10 mouse cellular contexts compared by ENCODE assay signal in genomic region chr7:109629871-109630778, GRCm38 (mm10).
DNase-seq lines count a peak whose midpoint lies in the region; ATAC-seq and TF ChIP-seq lines count a peak whose summit lies in the region.
"Had no signal": no experiment of that assay in that cellular context is flagged by ENCODE, and none has a peak within 500 bp of the region (broad histone marks: within the 10 kb centered on the region; RNA-seq: fewer than 3 reads in every experiment).

No protein-coding gene starts in this region.

- no peak for ATAC-seq in hindbrain, embryonic 11.5 days (ENCODE audit: low FRiP score)
- no peak for ATAC-seq in liver, embryonic 13.5 days (ENCODE audit: low read depth)

- H3K79me3 ChIP-seq in C2C12 (ENCODE audit: low read depth): peaks cover 40% of the 10 kb centered on the region

- no peak overlapping the region for H3ac ChIP-seq in C2C12 (ENCODE audit: control insufficient read depth, insufficient read length, low read depth)

- peaks cover 28% of the 10 kb centered on the region for H3K4me1 ChIP-seq in hindbrain, embryonic 10.5 days (replicated peaks)
- no peaks in the 10 kb centered on the region for H3K4me1 ChIP-seq in hindbrain, embryonic 11.5 days (replicated peaks; ENCODE audit: control insufficient read depth, insufficient read depth, low read length)
- H3K4me1 ChIP-seq in liver, embryonic 13.5 days (replicated peaks): peaks cover 74% of the 10 kb centered on the region

- peaks cover 84% of the 10 kb centered on the region for H3K79me2 ChIP-seq in C2C12 (ENCODE audit: control insufficient read depth, insufficient read depth)

- H3K9me3 ChIP-seq in hindbrain, embryonic 10.5 days: no peaks in the 10 kb centered on the region
- H3K9me3 ChIP-seq in hindbrain, embryonic 11.5 days (ENCODE audit: control insufficient read depth, low read length): no peaks in the 10 kb centered on the region
- H3K9me3 ChIP-seq in liver, embryonic 13.5 days (replicated peaks): no peaks in the 10 kb centered on the region
- H3K9me3 ChIP-seq: megakaryocyte, embryonic 14.5 days had no signal

- no peak overlapping the region for H3K9ac ChIP-seq in hindbrain, embryonic 11.5 days (ENCODE audit: low read depth, low read length)
- no peak overlapping the region for H3K9ac ChIP-seq in liver, embryonic 13.5 days

- peak overlapping the region; percentile 35; the same call in 1 of the 2 replicates for H3K27ac ChIP-seq in hindbrain, embryonic 10.5 days
- H3K27ac ChIP-seq in hindbrain, embryonic 11.5 days (ENCODE audit: low read depth, low read length): no peak overlapping the region
- H3K27ac ChIP-seq in liver, embryonic 13.5 days: peak overlapping the region; percentile 60
- H3K27ac ChIP-seq in layer of hippocampus, adult 2 months: no peak overlapping the region

- 83% methylated on average over 7 of the region's 7 CpGs for WGBS in hindbrain, embryonic 10.5 days
- WGBS in hindbrain, embryonic 11.5 days: 84% methylated on average over 7 of the region's 7 CpGs
- WGBS in liver, embryonic 13.5 days (ENCODE audit: insufficient replicate concordance): 70% methylated on average over 7 of the region's 7 CpGs

- H3K4me2 ChIP-seq in hindbrain, embryonic 11.5 days (replicated peaks; ENCODE audit: low read depth, low read length): no peak overlapping the region
- no peak overlapping the region for H3K4me2 ChIP-seq in liver, embryonic 13.5 days

- no peak overlapping the region for H3K4me3 ChIP-seq in hindbrain, embryonic 10.5 days
- H3K4me3 ChIP-seq in hindbrain, embryonic 11.5 days (ENCODE audit: low read depth, low read length): no peak overlapping the region
- H3K4me3 ChIP-seq in C2C12 (ENCODE audit: insufficient read depth, poor library complexity, severe bottlenecking): no peak overlapping the region
- H3K4me3 ChIP-seq in liver, embryonic 13.5 days (replicated peaks): no peak overlapping the region
- no peak overlapping the region for H3K4me3 ChIP-seq in layer of hippocampus, adult 2 months
- H3K4me3 ChIP-seq: megakaryocyte, embryonic 14.5 days had no signal

- no peaks in the 10 kb centered on the region for H3K36me3 ChIP-seq in hindbrain, embryonic 10.5 days
- no peaks in the 10 kb centered on the region for H3K36me3 ChIP-seq in hindbrain, embryonic 11.5 days (ENCODE audit: control insufficient read depth, insufficient read depth, low read length)
- no peaks in the 10 kb centered on the region for H3K36me3 ChIP-seq in C2C12 (ENCODE audit: control insufficient read depth, insufficient read depth)
- no peaks in the 10 kb centered on the region for H3K36me3 ChIP-seq in liver, embryonic 13.5 days

- no peak for TF ChIP-seq CTCF in C2C12 (IDR thresholded peaks at IDR 0.05; ENCODE audit: control insufficient read depth, insufficient read depth, insufficient read length)
- TF ChIP-seq CTCF in layer of hippocampus, adult 2 months (conservative IDR thresholded peaks at IDR 0.05): no peak

- H3K27me3 ChIP-seq in hindbrain, embryonic 10.5 days (ENCODE audit: insufficient read depth, poor library complexity, severe bottlenecking): no peaks in the 10 kb centered on the region
- no peaks in the 10 kb centered on the region for H3K27me3 ChIP-seq in hindbrain, embryonic 11.5 days (ENCODE audit: control insufficient read depth, insufficient read depth, low read length)
- no peaks in the 10 kb centered on the region for H3K27me3 ChIP-seq in C2C12 (ENCODE audit: control insufficient read depth, insufficient read depth, insufficient read length)
- H3K27me3 ChIP-seq in liver, embryonic 13.5 days: no peaks in the 10 kb centered on the region
- H3K27me3 ChIP-seq: megakaryocyte, embryonic 14.5 days had no signal

- no peak for DNase-seq in hindbrain, embryonic 10.5 days (ENCODE audit: low spot score)
- DNase-seq in hindbrain, embryonic 11.5 days (ENCODE audit: low spot score): no peak
- peak; percentile 75 for DNase-seq in R1 (ENCODE audit: low read depth, low spot score)
- DNase-seq in liver, embryonic 13.5 days: no peak
- DNase-seq in gastrocnemius, postnatal 4 days (ENCODE audit: low spot score in 2 of 2): no peak
- DNase-seq in cerebellum, postnatal 4 days (ENCODE audit: low spot score in 2 of 2): no peak
- DNase-seq in layer of hippocampus, adult 2 months (ENCODE audit: low spot score in 2 of 2): no peak
- DNase-seq: cerebellum, postnatal 36 days had no signal

TF ChIP-seq in C2C12, 6 proteins besides CTCF, POLR2A, EP300 and RAD21:
- TF ChIP-seq MYOD1 (IDR thresholded peaks at IDR 0.05; ENCODE audit: control insufficient read depth, insufficient read length, low read depth): peak; percentile 73
- TF ChIP-seq MAX (IDR thresholded peaks at IDR 0.05): no peak

Comparison
In these comparisons a context has a peak if more than half of its experiments do, and no peak if none do; other contexts are left out.
1. H3K27ac ChIP-seq: peak in hindbrain, embryonic 10.5 days (single experiment) and liver, embryonic 13.5 days (single experiment); none in hindbrain, embryonic 11.5 days (single experiment) and layer of hippocampus, adult 2 months (single experiment).